Mouse (Mus musculus) common myeloid progenitor, adult 5-6 weeks (primary cell): ENCODE results near the gene Gm9747. TPM values are rescaled to one million over a fixed set of nuclear protein-coding genes. Genes with fewer than 3 reads are reported as not detected.

Experiments used
- ATAC-seq: replicated peaks from 2 replicates; pipeline ENCODE4 v1.8.0; 2016; ENCODE audit warnings: low read depth, mild to moderate bottlenecking, moderate TSS enrichment, inconsistent platforms; ENCODE audit not compliant: poor library complexity, severe bottlenecking
- total RNA-seq: library from RNA; stranded (forward); fragments of 200-1000, 187-1606 nt; gene quantifications from 2 replicates; pipeline ENCODE4 v1.2.3, GENCODE M21; 2017

Gene Gm9747
- total RNA-seq, 1 experiment from 2014 or later, result not detected

- ATAC-seq, result no peak
These were observed 21.0 kb downstream of the Gm9747 start for GRCm38 (mm10) chr1:82253789-82254445.

- no peak for ATAC-seq
These were observed 24.5 kb downstream of the Gm9747 start for GRCm38 (mm10) chr1:82257457-82257856.

GRCm38 (mm10) chr1:82258331-82258730 lies 25.4 kb downstream of the Gm9747 start:
- no peak for ATAC-seq

GRCm38 (mm10) chr1:82260055-82260454 lies 27.1 kb downstream of the Gm9747 start:
- ATAC-seq, result no peak

GRCm38 (mm10) chr1:82261053-82261618 lies 28.2 kb downstream of the Gm9747 start:
- ATAC-seq, result no peak

GRCm38 (mm10) chr1:82261638-82262037 lies 28.7 kb downstream of the Gm9747 start:
- ATAC-seq, result no peak

- no peak for ATAC-seq
These were observed 29.4 kb downstream of the Gm9747 start for GRCm38 (mm10) chr1:82262331-82262730.

- no peak for ATAC-seq
These were observed 34.6 kb downstream of the Gm9747 start for GRCm38 (mm10) chr1:82267547-82267946.

GRCm38 (mm10) chr1:82272231-82272630 lies 39.3 kb downstream of the Gm9747 start:
- ATAC-seq, result no peak

GRCm38 (mm10) chr1:82273529-82273928 lies 40.6 kb downstream of the Gm9747 start:
- ATAC-seq, result no peak

GRCm38 (mm10) chr1:82274361-82274760 lies 41.4 kb downstream of the Gm9747 start:
- no peak for ATAC-seq

- no peak for ATAC-seq
These were observed 46.9 kb downstream of the Gm9747 start for GRCm38 (mm10) chr1:82279768-82280167.

GRCm38 (mm10) chr1:82281823-82282222 lies 48.9 kb downstream of the Gm9747 start:
- no peak for ATAC-seq

GRCm38 (mm10) chr1:82282992-82283611 lies 50.2 kb downstream of the Gm9747 start:
- ATAC-seq, result peak; percentile 96

- ATAC-seq, result no peak
These were observed 51.0 kb downstream of the Gm9747 start for GRCm38 (mm10) chr1:82283901-82284301.

- ATAC-seq, result no peak
These were observed 51.5 kb downstream of the Gm9747 start for GRCm38 (mm10) chr1:82284403-82284802.

Other genes starting within 250 kb of the Gm9747 start
- not detected in 2 replicates for gene Irs1, start 58.3 kb downstream of the Gm9747 start, total RNA-seq
- gene Rhbdd1, start 83.3 kb downstream of the Gm9747 start, total RNA-seq, result 14.4 and 15.8 TPM in 2 replicates